Mouse (Mus musculus) heart, adult 2 months (tissue): ENCODE data around the gene Ofcc1. TPM values are rescaled to one million over a fixed set of nuclear protein-coding genes. Genes with fewer than 3 reads are reported as not detected.

Source experiments
- DNase-seq, 2 experiments: peaks; one replicate each; pipeline ENCODE4 v3.0.0; 2021
- H3K27ac ChIP-seq: fragments of 200-600 bp; 2 replicates; pipeline ENCODE4 v1.8.1; 2022
- H3K27me3 ChIP-seq: fragments of 200-500 bp; 2 replicates; pipeline ENCODE4 v1.6.1; 2012; ENCODE audit warnings: mild to moderate bottlenecking, low read length, inconsistent platforms, mixed read lengths; ENCODE audit not compliant: control insufficient read depth, insufficient read depth
- H3K36me3 ChIP-seq: fragments of 200-500 bp; 2 replicates; pipeline ENCODE4 v1.6.1; 2012; ENCODE audit warnings: low read length, inconsistent platforms; ENCODE audit not compliant: control insufficient read depth, insufficient read depth
- H3K4me1 ChIP-seq: fragments of 200-500 bp; 2 replicates; pipeline ENCODE4 v1.6.1; 2011; ENCODE audit warnings: low read length; ENCODE audit not compliant: control insufficient read depth, insufficient read depth
- H3K4me3 ChIP-seq: fragments of 200-600 bp; 2 replicates; pipeline ENCODE4 v1.8.1; 2022
- H3K79me2 ChIP-seq: fragments of 200-500 bp; replicated peaks from 2 replicates; pipeline ENCODE4 v1.6.1; 2012; ENCODE audit warnings: mild to moderate bottlenecking, inconsistent platforms, low read length, moderate library complexity, mixed read lengths; ENCODE audit not compliant: control insufficient read depth, insufficient read depth
- H3K9ac ChIP-seq: fragments of 200-500 bp; 2 replicates; pipeline ENCODE4 v1.6.1; 2012; ENCODE audit warnings: low read depth, mild to moderate bottlenecking, control low read depth, inconsistent platforms, low read length, mixed read lengths
- CTCF ChIP-seq: fragments of 200-600 bp; IDR thresholded peaks from 2 replicates; pipeline ENCODE4 v1.8.1; 2022; ENCODE audit warnings: antibody characterized with exemption, mild to moderate bottlenecking, moderate library complexity
- EP300 ChIP-seq: fragments of 200-500 bp; IDR thresholded peaks from 2 replicates; pipeline ENCODE4 v1.6.1; 2011; ENCODE audit warnings: low read depth, low read length, control low read depth; ENCODE audit not compliant: insufficient read depth
- POLR2A ChIP-seq: fragments of 200-500 bp; IDR thresholded peaks from 2 replicates; pipeline ENCODE4 v1.6.1; 2011; ENCODE audit warnings: mild to moderate bottlenecking, low read depth, low read length, control low read depth; ENCODE audit not compliant: insufficient read depth
- WGBS: fragments of 180-500 bp; shearing (Covaris S2); methylation state at CpG from one replicate; pipeline ENCODE4 v1.1.7; 2018; 5-methylcytosine and 5-hydroxymethylcytosine counted together
- intact Hi-C: fragments of 180-260 bp; cut with DNase I; formaldehyde crosslinking; loops from one replicate; pipeline ENCODE4 v1.15.1; 2025
- polyA plus RNA-seq: library from polyadenylated mRNA; depleted of rRNA; stranded (reverse); fragments of >200 nt; gene quantifications from 2 replicates; pipeline ENCODE4 v1.2.3, GENCODE M21; 2012
- total RNA-seq, 2 experiments: library from RNA; stranded (reverse); gene quantifications; 2 replicates each; pipeline ENCODE4 v1.2.3; 2021

Gene Ofcc1
- total and polyA plus RNA-seq, 3 experiments: 0.11 TPM; not detected in 2

DNA sequence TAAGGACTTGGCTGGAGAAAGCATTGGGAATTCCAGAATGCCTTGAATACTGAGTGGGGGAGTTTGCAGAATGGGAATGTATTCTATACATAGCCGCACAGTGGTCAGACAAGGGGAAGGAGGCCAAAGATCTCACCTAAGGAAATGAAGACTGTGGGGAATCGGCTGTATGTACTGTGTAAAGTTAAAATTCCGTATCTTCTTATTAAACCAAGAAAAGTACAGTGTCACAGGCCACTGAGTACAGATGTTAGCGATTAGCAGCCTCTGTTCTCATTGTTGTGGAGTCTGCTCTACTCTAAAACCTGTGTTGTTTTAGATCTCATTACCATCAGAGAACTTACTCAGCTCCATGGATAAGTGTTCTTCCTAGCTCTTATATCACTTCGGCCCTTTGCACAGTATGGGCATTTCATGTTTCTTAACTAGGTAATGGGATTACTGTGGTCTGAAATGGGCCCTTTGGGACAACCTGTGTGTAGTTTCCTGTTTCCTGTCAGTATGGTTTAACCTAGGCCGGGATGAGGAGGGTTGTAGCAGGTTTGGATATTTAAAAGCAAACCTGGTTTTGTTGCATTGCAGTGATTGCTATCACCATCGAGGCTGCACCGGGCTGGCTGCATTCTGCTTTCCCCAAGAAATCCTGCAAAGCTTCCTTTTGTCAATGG lies 392.8 kb downstream of the Ofcc1 start:
- intact Hi-C loops: no loop called here
- Histone ChIP-seq H3K4me3 (no peak overlapping the region), H3K4me1 (no peaks in the 10 kb centered on the region), H3K79me2 (no peaks in the 10 kb centered on the region), H3K27ac (no peak overlapping the region), H3K36me3 (no peaks in the 10 kb centered on the region), H3K27me3 (no peaks in the 10 kb centered on the region), H3K9ac (no peak overlapping the region)
- WGBS: 68% methylated on average over 8 of the region's 8 CpGs
- TF ChIP-seq POLR2A (no peak), EP300 (no peak), CTCF (no peak)
- DNase-seq: no peak

DNA sequence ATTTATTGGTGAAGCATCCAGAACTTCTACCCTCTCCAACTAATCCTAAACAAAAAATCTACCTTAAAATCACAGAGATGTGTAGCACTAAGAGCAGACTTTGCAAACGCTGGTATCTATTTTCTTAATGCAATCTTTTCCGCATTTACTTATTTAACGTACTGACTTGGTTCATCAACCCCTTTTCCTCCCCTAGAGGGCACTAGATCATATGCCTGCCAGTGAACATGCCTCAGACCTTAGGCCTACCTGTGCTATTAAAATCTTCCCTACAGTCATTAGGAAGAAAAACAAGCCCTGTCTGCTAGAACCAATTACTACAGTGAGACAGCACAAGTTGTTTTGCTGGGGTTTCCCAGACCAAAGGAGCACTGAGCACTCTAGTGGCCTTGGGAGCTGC lies 404.0 kb downstream of the Ofcc1 start:
- WGBS: 58% methylated on average over 3 of the region's 3 CpGs
- intact Hi-C loops: no loop called here
- Histone ChIP-seq H3K27me3 (no peaks in the 10 kb centered on the region), H3K4me1 (no peaks in the 10 kb centered on the region), H3K79me2 (no peaks in the 10 kb centered on the region), H3K9ac (no peak overlapping the region), H3K36me3 (no peaks in the 10 kb centered on the region), H3K27ac (no peak overlapping the region), H3K4me3 (no peak overlapping the region)
- DNase-seq: no peak
- TF ChIP-seq EP300 (no peak), CTCF (peak; percentile 38), POLR2A (no peak)

DNA sequence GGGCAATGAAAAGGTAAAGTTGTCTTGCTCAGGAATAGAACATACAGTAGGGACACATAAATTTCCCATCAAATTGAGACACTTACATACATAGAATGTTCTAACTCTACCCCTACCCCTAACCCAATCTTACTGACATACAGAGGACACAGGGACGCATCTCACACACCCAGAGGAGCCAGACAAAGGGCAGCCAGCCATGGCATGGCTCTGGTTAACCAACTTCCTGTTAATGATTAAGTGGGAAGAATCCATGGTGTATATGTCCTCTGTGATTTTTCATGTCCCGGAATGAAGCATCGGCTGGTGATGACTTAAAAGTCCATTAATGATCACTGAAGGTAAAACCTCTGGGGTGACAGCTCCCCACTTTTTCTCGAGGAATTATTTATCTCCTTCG lies 405.2 kb downstream of the Ofcc1 start:
- H3K79me2 ChIP-seq: no peaks in the 10 kb centered on the region
- intact Hi-C loops: no loop called here
- no peaks in the 10 kb centered on the region for H3K4me1 ChIP-seq
- H3K9ac ChIP-seq: no peak overlapping the region
- H3K4me3 ChIP-seq: no peak overlapping the region
- DNase-seq: no peak
- H3K27ac ChIP-seq: no peak overlapping the region
- WGBS: 74% methylated on average over 5 of the region's 5 CpGs
- H3K36me3 ChIP-seq: no peaks in the 10 kb centered on the region
- TF ChIP-seq POLR2A: no peak
- TF ChIP-seq CTCF: no peak
- TF ChIP-seq EP300: no peak
- H3K27me3 ChIP-seq: no peaks in the 10 kb centered on the region
